Mouse (Mus musculus) CH12.LX (cell line): ENCODE results near the gene Fryl. TPM values are rescaled to one million over a fixed set of nuclear protein-coding genes. Genes with fewer than 3 reads are reported as not detected.

Experiments used
- DNase-seq: peaks from one replicate; pipeline ENCODE4 v3.0.0-alpha.2; 2013; ENCODE audit errors: extremely low read depth
- H3K27ac ChIP-seq: 2 replicates; pipeline ENCODE4 v1.5.1; 2012; ENCODE audit warnings: low read depth, mild to moderate bottlenecking, control low read depth, moderate library complexity; ENCODE audit not compliant: insufficient read depth
- H3K27me3 ChIP-seq: replicated peaks from 2 replicates; pipeline ENCODE3; 2012; ENCODE audit warnings: inconsistent platforms
- H3K36me3 ChIP-seq, 2 experiments: replicated peaks in 1 of 2; 2 replicates each; pipeline versions ENCODE3 to v1.6.1; 2012; ENCODE audit warnings: inconsistent platforms in 1 of 2, low read length in 1 of 2, mild to moderate bottlenecking in 1 of 2, mixed read lengths in 1 of 2, moderate library complexity in 1 of 2; ENCODE audit not compliant: control insufficient read depth in 1 of 2, insufficient read depth in 1 of 2
- H3K4me1 ChIP-seq, 2 experiments: 2 replicates each; pipeline ENCODE4 v1.6.1; 2012; ENCODE audit warnings: inconsistent platforms in 1 of 2, moderate library complexity in 1 of 2; ENCODE audit not compliant: insufficient read depth in 2 of 2, control insufficient read depth in 1 of 2
- H3K4me2 ChIP-seq: 2 replicates; pipeline ENCODE4 v1.6.1; 2012; ENCODE audit warnings: low read depth, mild to moderate bottlenecking, control low read depth; ENCODE audit not compliant: poor library complexity, insufficient read depth, severe bottlenecking
- H3K4me3 ChIP-seq, 3 experiments: fragments of 150-350 bp in 1 of 3; sonication (generic) in 1 of 3; replicated peaks in 1 of 3; 2 replicates each; pipeline versions ENCODE3 to v1.5.1; 2011 to 2012; ENCODE audit warnings: low read depth in 2 of 3, low read length in 2 of 3, mild to moderate bottlenecking in 2 of 3, moderate library complexity in 2 of 3, control low read depth in 1 of 3, improper control_type of control experiment in 1 of 3, inconsistent platforms in 1 of 3, mixed read lengths in 1 of 3; ENCODE audit not compliant: poor library complexity in 1 of 3
- H3K79me2 ChIP-seq: replicated peaks from 2 replicates; pipeline ENCODE4 v1.6.1; 2012; ENCODE audit warnings: mild to moderate bottlenecking, moderate library complexity; ENCODE audit not compliant: control insufficient read depth, poor library complexity, insufficient read depth, severe bottlenecking; ENCODE audit errors: extremely low read depth
- H3K9ac ChIP-seq: 2 replicates; pipeline ENCODE4 v1.6.1; 2012; ENCODE audit warnings: low read depth, mild to moderate bottlenecking, control low read depth, moderate library complexity; ENCODE audit not compliant: insufficient read depth
- H3K9me3 ChIP-seq: replicated peaks from 2 replicates; pipeline ENCODE3; 2012; ENCODE audit warnings: low read length, inconsistent platforms, mixed read lengths
- BHLHE40 ChIP-seq: IDR thresholded peaks from 2 replicates; pipeline ENCODE4 v1.6.1; 2011; ENCODE audit warnings: mild to moderate bottlenecking, low read depth, low read length, improper control_type of control experiment
- CHD1 ChIP-seq: IDR thresholded peaks from 2 replicates; pipeline ENCODE4 v1.6.1; 2012; ENCODE audit warnings: low read depth, low read length, improper control_type of control experiment, inconsistent platforms
- CHD2 ChIP-seq: IDR thresholded peaks from 2 replicates; pipeline ENCODE4 v1.6.1; 2011; ENCODE audit warnings: low read length, improper control_type of control experiment
- CTCF ChIP-seq, 2 experiments: IDR thresholded peaks in 1 of 2; conservative IDR thresholded peaks in 1 of 2; 2 replicates each; pipeline ENCODE4 v1.5.1; 2011 to 2012; ENCODE audit warnings: low read depth in 2 of 2, low read length in 2 of 2, improper control_type of control experiment in 1 of 2, inconsistent platforms in 1 of 2, mild to moderate bottlenecking in 1 of 2, moderate library complexity in 1 of 2
- EP300 ChIP-seq: IDR thresholded peaks from 2 replicates; pipeline ENCODE4 v1.6.1; 2011; ENCODE audit warnings: low read length, improper control_type of control experiment
- ETS1 ChIP-seq: conservative IDR thresholded peaks from 2 replicates; pipeline ENCODE4 v1.6.1; 2012; ENCODE audit warnings: low read depth, mild to moderate bottlenecking, inconsistent platforms, low read length, improper control_type of control experiment, moderate library complexity
- GABPA ChIP-seq: IDR thresholded peaks from 2 replicates; pipeline ENCODE4 v1.6.1; 2012; ENCODE audit warnings: low read depth, low read length, improper control_type of control experiment, inconsistent platforms; ENCODE audit not compliant: insufficient replicate concordance
- HCFC1 ChIP-seq: IDR thresholded peaks from 2 replicates; pipeline ENCODE4 v1.6.1; 2012; ENCODE audit warnings: low read depth, mild to moderate bottlenecking, inconsistent platforms, low read length, improper control_type of control experiment
- IRF4 ChIP-seq: IDR thresholded peaks from 2 replicates; pipeline ENCODE4 v1.6.1; 2014; ENCODE audit warnings: low read depth, mild to moderate bottlenecking, inconsistent platforms, low read length, improper control_type of control experiment
- JUN ChIP-seq: IDR thresholded peaks from 2 replicates; pipeline ENCODE4 v1.6.1; 2011; ENCODE audit warnings: low read depth, mild to moderate bottlenecking, low read length, improper control_type of control experiment, moderate library complexity; ENCODE audit not compliant: insufficient read depth
- JUND ChIP-seq: conservative IDR thresholded peaks from 2 replicates; pipeline ENCODE4 v1.6.1; 2011; ENCODE audit warnings: low read depth, low read length, improper control_type of control experiment
- KAT2A ChIP-seq: IDR thresholded peaks from 2 replicates; pipeline ENCODE4 v1.6.1; 2012; ENCODE audit warnings: low read length, improper control_type of control experiment, inconsistent platforms; ENCODE audit not compliant: insufficient replicate concordance
- MAX ChIP-seq: IDR thresholded peaks from 2 replicates; pipeline ENCODE4 v1.6.1; 2011; ENCODE audit warnings: low read length, improper control_type of control experiment
- MAZ ChIP-seq: IDR thresholded peaks from 2 replicates; pipeline ENCODE4 v1.6.1; 2012; ENCODE audit warnings: low read depth, mild to moderate bottlenecking, inconsistent platforms, low read length, improper control_type of control experiment, moderate library complexity
- MEF2A ChIP-seq: IDR thresholded peaks from 2 replicates; pipeline ENCODE4 v1.6.1; 2014; ENCODE audit warnings: low read depth, mild to moderate bottlenecking, inconsistent platforms, low read length, improper control_type of control experiment, borderline replicate concordance
- MXI1 ChIP-seq: IDR thresholded peaks from 2 replicates; pipeline ENCODE4 v1.6.1; 2011; ENCODE audit warnings: mild to moderate bottlenecking, low read depth, low read length, improper control_type of control experiment
- MYC ChIP-seq: IDR thresholded peaks from 2 replicates; pipeline ENCODE4 v1.6.1; 2011; ENCODE audit warnings: low read depth, mild to moderate bottlenecking, improper control_type of control experiment, low read length
- NELFE ChIP-seq: IDR thresholded peaks from 2 replicates; pipeline ENCODE4 v1.6.1; 2011; ENCODE audit warnings: low read depth, low read length, improper control_type of control experiment
- NRF1 ChIP-seq: IDR thresholded peaks from 2 replicates; pipeline ENCODE4 v1.6.1; 2014; ENCODE audit warnings: low read depth, mild to moderate bottlenecking, inconsistent platforms, low read length, improper control_type of control experiment, moderate library complexity
- PAX5 ChIP-seq: IDR thresholded peaks from 2 replicates; pipeline ENCODE4 v1.6.1; 2012; ENCODE audit warnings: low read length, inconsistent platforms, mixed read lengths
- POLR2A ChIP-seq: IDR thresholded peaks from 2 replicates; pipeline ENCODE4 v1.6.1; 2011; ENCODE audit warnings: low read depth, mild to moderate bottlenecking, improper control_type of control experiment, low read length
- RAD21 ChIP-seq: IDR thresholded peaks from 2 replicates; pipeline ENCODE4 v1.6.1; 2011; ENCODE audit warnings: low read depth, mild to moderate bottlenecking, low read length, improper control_type of control experiment, moderate library complexity
- RCOR1 ChIP-seq: conservative IDR thresholded peaks from 2 replicates; pipeline ENCODE4 v1.6.1; 2012; ENCODE audit warnings: low read depth, mild to moderate bottlenecking, inconsistent platforms, low read length, improper control_type of control experiment
- SIN3A ChIP-seq: IDR thresholded peaks from 2 replicates; pipeline ENCODE4 v1.6.1; 2012; ENCODE audit warnings: low read length, improper control_type of control experiment, inconsistent platforms
- SMC3 ChIP-seq: IDR thresholded peaks from 2 replicates; pipeline ENCODE4 v1.6.1; 2011; ENCODE audit warnings: low read depth, low read length, improper control_type of control experiment
- TBP ChIP-seq: conservative IDR thresholded peaks from 2 replicates; pipeline ENCODE4 v1.6.1; 2011; ENCODE audit warnings: low read depth, low read length, improper control_type of control experiment
- UBTF ChIP-seq: IDR thresholded peaks from 2 replicates; pipeline ENCODE4 v1.6.1; 2012; ENCODE audit warnings: low read depth, mild to moderate bottlenecking, inconsistent platforms, low read length, improper control_type of control experiment, moderate library complexity
- USF1 ChIP-seq: IDR thresholded peaks from 2 replicates; pipeline ENCODE4 v1.6.1; 2014; ENCODE audit warnings: low read depth, mild to moderate bottlenecking, inconsistent platforms, low read length, improper control_type of control experiment
- USF2 ChIP-seq: conservative IDR thresholded peaks from 2 replicates; pipeline ENCODE4 v1.6.1; 2011; ENCODE audit warnings: low read depth, low read length, improper control_type of control experiment
- ZMIZ1 ChIP-seq: IDR thresholded peaks from 2 replicates; pipeline ENCODE4 v1.6.1; 2012; ENCODE audit warnings: low read depth, mild to moderate bottlenecking, inconsistent platforms, low read length, improper control_type of control experiment
- ZNF384 ChIP-seq: IDR thresholded peaks from 2 replicates; pipeline ENCODE4 v1.6.1; 2012; ENCODE audit warnings: low read depth, low read length, improper control_type of control experiment, inconsistent platforms
- dilution Hi-C: fragments of 300-500 bp; cut with MboI; formaldehyde crosslinking; loops from 2 replicates; pipeline ENCODE4 v1.14.3; 2020; ENCODE audit warnings: low sequenced_read_pairs; ENCODE audit not compliant: extremely low pct_unique_long_range_greater_than_20kb, extremely low pct_ligation_motif_present
- in situ Hi-C: fragments of 300-500 bp; cut with MboI; formaldehyde crosslinking; loops from 3 replicates; pipeline ENCODE4 v1.14.3; 2019; ENCODE audit warnings: low sequenced_read_pairs, low pct_ligation_motif_present, low pct_unique_long_range_greater_than_20kb, mixed read lengths
- polyA plus RNA-seq: library from polyadenylated mRNA; unstranded; fragments of >175 nt; gene quantifications from 2 replicates; pipeline ENCODE4 v1.2.1, GENCODE M21; 2012; ENCODE audit warnings: low read depth; ENCODE audit not compliant: insufficient read length
- total RNA-seq, 2 experiments: library from RNA; depleted of rRNA; stranded (reverse); fragments of 300-350 nt in 1 of 2; fragments of >200 nt in 1 of 2; gene quantifications; 2 replicates each; pipeline ENCODE4 v1.2.3; 2012 to 2014

Gene Fryl
- total and polyA plus RNA-seq, 3 experiments: 23.2 to 38.4 (median 31.3) TPM

DNA sequence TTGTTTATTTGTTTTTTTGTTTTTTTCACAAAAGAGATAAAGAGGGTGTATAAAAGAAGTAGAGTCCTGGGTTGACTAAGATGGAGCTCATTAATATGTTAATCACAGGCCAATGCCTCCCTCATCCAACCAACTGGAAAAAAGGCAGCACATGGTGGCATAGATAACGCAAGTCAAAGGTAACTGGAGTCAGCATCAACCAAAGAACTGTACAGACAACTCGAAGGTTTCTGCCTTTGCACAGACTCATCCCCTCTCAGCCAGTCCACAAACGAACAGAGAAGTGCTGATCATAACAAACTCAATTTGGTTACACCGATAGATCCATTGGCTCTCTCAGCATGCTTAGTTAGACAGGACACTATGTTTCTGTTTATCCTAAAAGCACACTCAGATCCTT is 16.8 kb upstream of the Fryl start:
- TF ChIP-seq CTCF (conservative IDR thresholded peaks at IDR 0.05 in 1 of 2, IDR thresholded peaks at IDR 0.05 in 1 of 2; ENCODE audit: low read depth in 2 of 2, low read length in 2 of 2) (no peak), MAZ (no peak), MXI1 (no peak), POLR2A (no peak), HCFC1 (no peak), EP300 (no peak), ZMIZ1 (no peak), RAD21 (no peak), CHD1 (no peak), SIN3A (no peak), ZNF384 (no peak), BHLHE40 (no peak), IRF4 (no peak), UBTF (no peak), KAT2A (no peak), NELFE (no peak)
- dilution Hi-C loops: no loop called here

GRCm38 (mm10) chr5:73270612-73271011 is 14.2 kb upstream of the Fryl start:
- H3K27ac ChIP-seq: no peak overlapping the region
- no peak for DNase-seq
- H3K4me2 ChIP-seq: no peak overlapping the region
- no peaks in the 10 kb centered on the region for H3K27me3 ChIP-seq
- H3K4me3 ChIP-seq: no peak overlapping the region
- peaks cover 9% of the 10 kb centered on the region for H3K9me3 ChIP-seq
- H3K4me1 ChIP-seq: peaks cover 0 to 30% of the 10 kb centered on the region in 2 experiments; a peak in 2 of 4 replicates
- dilution Hi-C loops: no loop called here
- no peak for TF ChIP-seq PAX5
- no peak for TF ChIP-seq SMC3
- no peak for TF ChIP-seq RCOR1
- no peak for TF ChIP-seq MXI1
- no peak for TF ChIP-seq JUND
- no peak for TF ChIP-seq ETS1
- TF ChIP-seq USF2: no peak
- no peak for TF ChIP-seq CHD1
- no peak for TF ChIP-seq JUN
- TF ChIP-seq MAZ: no peak
- TF ChIP-seq MAX: no peak
- no peak for TF ChIP-seq ZNF384
- no peak for TF ChIP-seq GABPA
- no peak for TF ChIP-seq NRF1
- TF ChIP-seq USF1: no peak
- TF ChIP-seq MEF2A: no peak
- TF ChIP-seq TBP: no peak
- TF ChIP-seq MYC: no peak
- no peak for TF ChIP-seq CHD2
- no peak overlapping the region for H3K9ac ChIP-seq
- H3K36me3 ChIP-seq: no peaks in the 10 kb centered on the region
- in situ Hi-C loops: no loop called here
- H3K79me2 ChIP-seq: no peaks in the 10 kb centered on the region

More for the DNA sequence above, 16.8 kb upstream of the Fryl start:
- Histone ChIP-seq H3K4me2 (no peak overlapping the region), H3K9ac (no peak overlapping the region), H3K79me2 (no peaks in the 10 kb centered on the region), H3K27ac (no peak overlapping the region), H3K9me3 (no peaks in the 10 kb centered on the region), H3K4me1 (peaks cover 0 to 23% of the 10 kb centered on the region in 2 experiments; a peak in 1 of 4 replicates), H3K36me3 (no peaks in the 10 kb centered on the region), H3K4me3 (no peak overlapping the region), H3K27me3 (no peaks in the 10 kb centered on the region)
- no peak for DNase-seq
- in situ Hi-C loops: no loop called here
